Mouse (Mus musculus): ENCODE data around the gene Gen1.

DNA sequence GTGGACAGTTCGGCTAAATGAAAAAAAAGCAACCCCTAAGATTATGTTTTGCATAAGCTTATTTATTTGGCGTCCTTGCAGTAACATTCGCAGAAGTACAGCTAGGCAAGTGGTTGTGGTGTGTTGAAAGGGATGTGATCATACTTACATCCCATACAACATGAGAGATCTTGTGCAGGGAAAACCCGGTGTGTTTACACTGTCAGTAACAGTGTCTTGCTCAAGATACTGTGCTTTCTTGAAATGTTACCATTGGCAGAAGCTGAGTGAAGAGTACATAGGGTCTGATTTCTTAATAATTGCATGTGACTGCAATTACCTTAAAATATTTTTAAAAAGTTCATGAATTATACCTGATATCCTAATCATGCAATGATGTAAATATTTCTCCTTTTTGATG is 7.0 kb upstream of the Gen1 start:
- TF ChIP-seq CTCF (IDR thresholded peaks at IDR 0.05; ENCODE audit: low read depth, low read length) (no peak), POLR2A (IDR thresholded peaks at IDR 0.05; ENCODE audit: insufficient read depth, low read length) (no peak)

Measured in ES-Bruce4 (cell line).